Mouse (Mus musculus) splenic B cell, adult 2 months (primary cell): ENCODE measurements around the gene D7Ertd443e.

Source experiments
- DNase-seq: peaks from one replicate; pipeline ENCODE4 v3.0.0-alpha.2; 2011; ENCODE audit warnings: low read depth, low spot score
- H3K27me3 ChIP-seq: 2 replicates; pipeline ENCODE4 v1.6.1; 2012; ENCODE audit warnings: mild to moderate bottlenecking, low read length, moderate library complexity, mixed read lengths; ENCODE audit not compliant: control insufficient read depth, poor library complexity, insufficient read depth, severe bottlenecking
- H3K36me3 ChIP-seq: 2 replicates; pipeline ENCODE4 v1.6.1; 2012; ENCODE audit warnings: mild to moderate bottlenecking, low read length, moderate library complexity, mixed read lengths; ENCODE audit not compliant: control insufficient read depth, poor library complexity, insufficient read depth, severe bottlenecking

Gene D7Ertd443e

DNA sequence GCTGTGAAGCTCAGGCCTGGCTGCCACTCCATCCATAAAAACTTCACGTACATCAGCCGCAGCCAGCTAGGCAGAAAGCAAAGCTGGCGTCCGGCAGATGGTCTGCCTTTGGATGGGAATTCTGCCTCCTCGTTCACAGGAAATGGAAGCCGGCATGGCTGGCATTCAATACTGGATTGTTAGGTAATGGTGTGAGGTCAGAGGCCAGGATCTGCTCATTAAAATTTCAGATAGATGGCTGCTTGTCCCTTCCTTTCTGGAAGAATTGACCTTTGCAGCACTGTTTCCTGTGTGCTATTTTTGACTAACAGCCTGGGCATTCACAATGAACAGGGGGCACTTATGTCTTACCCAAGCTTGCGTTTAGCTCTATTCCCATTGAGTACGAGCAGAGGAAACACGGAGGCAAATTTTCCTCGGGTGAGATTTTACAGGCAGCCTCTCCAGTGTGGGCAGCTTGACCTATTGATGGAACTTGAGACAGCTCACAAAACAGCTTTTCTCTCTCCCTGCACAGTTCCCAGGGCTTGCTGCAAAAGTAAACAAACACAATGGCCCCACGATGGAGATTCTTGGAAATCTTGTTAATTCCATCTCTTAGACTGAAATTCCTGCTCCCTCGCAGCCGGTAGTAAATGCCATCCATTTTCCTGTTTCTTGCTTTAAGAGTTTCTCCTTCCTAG lies 157.5 kb downstream of the D7Ertd443e start:
- Histone ChIP-seq H3K27me3 (no peaks in the 10 kb centered on the region; the same call in 1 of the 2 replicates), H3K36me3 (no peaks in the 10 kb centered on the region)
- DNase-seq: no peak

DNA sequence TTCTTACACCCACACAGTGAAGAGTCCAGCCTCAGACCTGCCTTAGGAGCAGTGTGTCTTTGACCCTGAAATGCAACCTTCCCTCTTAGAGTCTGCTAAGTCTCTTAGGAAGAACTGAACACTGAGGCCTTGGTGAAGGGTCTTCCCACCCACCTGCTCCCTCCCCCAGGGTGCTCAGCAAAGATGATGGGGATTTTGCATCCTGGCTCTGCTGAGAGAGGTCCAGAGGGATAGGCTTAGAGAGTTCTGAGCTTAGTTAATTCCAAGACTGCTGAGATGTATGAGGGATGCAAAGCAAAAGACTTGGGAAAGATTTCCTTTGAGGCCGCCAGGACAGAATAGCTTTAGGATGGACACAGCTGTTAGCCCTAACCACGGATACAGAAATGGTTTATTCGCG lies 158.4 kb downstream of the D7Ertd443e start:
- no peaks in the 10 kb centered on the region for H3K27me3 ChIP-seq
- H3K36me3 ChIP-seq: no peaks in the 10 kb centered on the region
- DNase-seq: no peak

DNA sequence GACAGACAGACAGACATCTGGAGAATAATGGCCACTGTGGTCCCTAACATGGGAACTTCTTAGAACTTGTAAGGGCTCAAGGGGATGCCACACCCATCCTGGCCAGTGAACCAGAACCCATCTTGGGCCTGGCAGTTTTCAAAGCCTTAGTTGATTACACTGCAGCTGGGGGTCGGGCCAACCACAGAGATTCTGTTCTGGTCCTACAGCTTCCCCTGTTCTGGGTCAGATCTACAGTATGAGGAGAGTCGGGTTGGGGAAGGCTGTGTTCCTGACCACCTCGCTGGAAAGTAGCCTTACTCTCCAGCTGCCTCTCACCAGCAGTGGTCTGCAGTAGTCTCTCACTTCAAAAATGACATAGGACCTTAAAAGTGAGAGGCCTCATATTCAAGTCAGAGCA lies 159.2 kb downstream of the D7Ertd443e start:
- no peaks in the 10 kb centered on the region for H3K27me3 ChIP-seq
- no peak for DNase-seq
- no peaks in the 10 kb centered on the region for H3K36me3 ChIP-seq

DNA sequence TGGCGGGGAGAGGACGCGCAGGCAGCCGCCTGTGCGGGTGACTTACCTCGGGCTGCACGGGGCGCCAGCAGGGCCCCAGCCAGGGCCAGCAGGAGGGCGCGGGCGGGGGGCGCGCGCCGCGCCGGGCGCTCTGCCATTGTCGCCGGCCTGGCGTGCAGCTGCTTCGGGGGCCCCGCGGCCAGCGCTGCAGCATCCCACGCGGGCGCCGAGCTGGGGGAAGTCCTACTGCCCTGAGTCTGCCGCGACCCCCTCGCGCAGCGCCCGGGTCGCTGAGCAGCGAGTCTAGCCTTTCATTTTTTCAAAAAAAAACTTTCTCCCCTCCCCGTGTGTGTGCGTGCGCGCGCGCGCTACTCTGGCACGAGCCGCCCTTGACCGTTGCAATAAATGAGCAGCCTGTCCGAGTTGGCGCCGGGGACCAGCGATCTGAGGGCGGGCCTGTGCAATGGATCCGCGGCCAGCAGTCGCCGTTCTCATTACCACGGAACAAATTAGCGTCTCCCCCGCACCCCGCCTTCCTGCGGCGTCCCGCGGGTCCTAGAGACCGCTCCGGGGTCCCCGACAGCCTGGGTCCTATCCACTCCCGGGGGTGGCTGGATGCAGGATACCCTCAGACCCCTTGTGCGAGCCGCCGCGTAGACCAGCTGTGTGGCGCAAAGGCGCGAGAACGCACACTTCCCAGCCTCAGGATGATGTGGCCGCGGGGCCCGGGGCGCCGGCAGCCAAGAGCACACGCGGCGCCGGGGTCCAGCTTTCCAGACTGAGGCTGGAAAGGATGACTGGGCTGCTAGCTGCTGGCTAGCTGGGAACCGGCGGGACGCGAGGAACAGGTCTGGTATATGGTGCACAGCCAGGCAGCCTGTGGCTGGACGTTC lies 160.5 kb downstream of the D7Ertd443e start:
- H3K36me3 ChIP-seq: no peaks in the 10 kb centered on the region
- no peak for DNase-seq
- H3K27me3 ChIP-seq: no peaks in the 10 kb centered on the region

DNA sequence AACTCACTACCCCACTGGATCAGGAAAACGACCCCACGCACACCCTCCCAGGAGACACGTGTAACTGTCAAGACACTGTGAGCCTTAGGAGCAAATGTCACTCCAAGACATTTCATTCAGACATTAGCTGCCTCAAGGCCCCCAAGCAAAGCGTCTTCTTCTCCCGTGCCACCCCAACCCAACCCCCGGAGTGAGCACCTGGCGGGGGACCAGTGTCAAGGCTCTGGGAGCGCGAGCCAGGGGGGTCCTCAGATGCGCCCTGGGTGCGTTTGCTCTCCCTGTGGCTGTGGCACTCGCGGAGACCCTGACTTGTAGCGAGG lies 161.1 kb downstream of the D7Ertd443e start:
- DNase-seq: no peak
- H3K36me3 ChIP-seq: no peaks in the 10 kb centered on the region
- H3K27me3 ChIP-seq: no peaks in the 10 kb centered on the region

DNA sequence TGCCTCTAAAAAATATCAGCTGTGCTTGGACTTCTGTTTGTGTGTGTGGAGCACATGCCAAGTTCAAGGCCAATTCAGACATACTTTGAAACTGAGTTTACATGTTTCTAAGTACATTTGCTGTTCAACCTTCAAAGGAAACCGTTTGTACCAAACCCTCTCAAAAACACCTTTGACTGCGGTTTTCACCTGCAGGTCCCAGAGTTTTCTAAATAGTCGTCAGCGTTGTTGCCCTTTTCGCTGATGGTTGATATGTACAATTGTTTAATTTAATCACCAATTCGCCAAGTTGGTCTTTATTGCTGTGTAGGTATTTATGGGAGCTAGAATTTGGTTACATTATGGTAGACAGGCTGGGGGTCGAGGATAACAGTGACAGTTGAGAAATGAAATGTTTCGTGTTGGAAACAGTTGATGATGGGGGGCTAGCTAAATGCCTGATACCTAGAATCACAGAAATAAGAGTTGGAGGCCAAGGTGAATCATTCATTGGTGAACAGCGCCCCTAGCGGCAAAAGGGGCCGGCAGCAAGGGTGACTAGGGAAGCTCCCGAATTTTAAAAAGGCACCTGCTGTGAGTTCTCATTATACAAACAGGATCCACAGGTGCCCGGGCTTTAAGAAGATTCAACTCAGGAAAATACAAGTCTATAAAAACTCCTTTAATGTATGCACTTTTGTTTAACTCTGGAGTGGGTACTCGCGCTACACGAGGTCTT lies 161.9 kb downstream of the D7Ertd443e start:
- no peak for DNase-seq
- Histone ChIP-seq H3K36me3 (no peaks in the 10 kb centered on the region), H3K27me3 (no peaks in the 10 kb centered on the region)
